Mouse (Mus musculus) heart, embryonic 16.5 days (tissue): Measurements from ENCODE around the gene Mak. TPM values are rescaled to one million over a fixed set of nuclear protein-coding genes. Genes with fewer than 3 reads are reported as not detected.

Experiments
- ATAC-seq: fragments of 200-750 bp; cut with Nextera tagmentation; replicated peaks from 2 replicates; pipeline ENCODE4 v1.8.0; 2017; ENCODE audit warnings: moderate number of reproducible peaks; ENCODE audit not compliant: insufficient read depth, low FRiP score; ENCODE audit errors: extremely low read depth
- H3K27ac ChIP-seq: fragments of 300-500 bp; sonication (generic); 2 replicates; pipeline ENCODE4 v1.5.1; 2014; ENCODE audit warnings: mild to moderate bottlenecking, low read length, control low read depth, moderate library complexity
- H3K27me3 ChIP-seq: fragments of 300-500 bp; sonication (generic); 2 replicates; pipeline ENCODE4 v1.6.1; 2014; ENCODE audit warnings: low read length, mixed read lengths; ENCODE audit not compliant: control insufficient read depth, insufficient read depth
- H3K36me3 ChIP-seq: fragments of 300-500 bp; sonication (generic); 2 replicates; pipeline ENCODE4 v1.6.1; 2014; ENCODE audit not compliant: control insufficient read depth, insufficient read depth
- H3K4me1 ChIP-seq: fragments of 300-500 bp; sonication (generic); 2 replicates; pipeline ENCODE4 v1.6.1; 2014; ENCODE audit warnings: low read length, mixed read lengths; ENCODE audit not compliant: control insufficient read depth, insufficient read depth
- H3K4me2 ChIP-seq: fragments of 300-500 bp; sonication (generic); 2 replicates; pipeline ENCODE4 v1.6.1; 2014; ENCODE audit warnings: low read depth, mild to moderate bottlenecking, control low read depth, low read length
- H3K4me3 ChIP-seq: fragments of 300-500 bp; sonication (generic); 2 replicates; pipeline ENCODE4 v1.5.1; 2014; ENCODE audit warnings: mild to moderate bottlenecking, control low read depth, low read length
- H3K9ac ChIP-seq: fragments of 300-500 bp; sonication (generic); 2 replicates; pipeline ENCODE4 v1.6.1; 2014; ENCODE audit warnings: low read length, control low read depth
- H3K9me3 ChIP-seq: fragments of 300-500 bp; sonication (generic); replicated peaks from 2 replicates; pipeline ENCODE4 v1.6.1; 2016; ENCODE audit warnings: low read length; ENCODE audit not compliant: control insufficient read depth
- WGBS: fragments of 180-500 bp; shearing (Covaris S2); extraction: QIAGEN DNeasy Blood & Tissue Kit; methylation state at CpG from one replicate; pipeline ENCODE4 v1.1.7; 2014; 5-methylcytosine and 5-hydroxymethylcytosine counted together
- polyA plus RNA-seq: library from polyadenylated mRNA; unstranded; fragments of >200 nt; fragmentation: Nextera tagmentation; extraction: Ambion mirVana; gene quantifications from 2 replicates; pipeline ENCODE4 v1.2.1, GENCODE M21; 2015

The Mak gene
- polyA plus RNA-seq, 1 experiment from 2014 or later: 0.16 TPM

DNA sequence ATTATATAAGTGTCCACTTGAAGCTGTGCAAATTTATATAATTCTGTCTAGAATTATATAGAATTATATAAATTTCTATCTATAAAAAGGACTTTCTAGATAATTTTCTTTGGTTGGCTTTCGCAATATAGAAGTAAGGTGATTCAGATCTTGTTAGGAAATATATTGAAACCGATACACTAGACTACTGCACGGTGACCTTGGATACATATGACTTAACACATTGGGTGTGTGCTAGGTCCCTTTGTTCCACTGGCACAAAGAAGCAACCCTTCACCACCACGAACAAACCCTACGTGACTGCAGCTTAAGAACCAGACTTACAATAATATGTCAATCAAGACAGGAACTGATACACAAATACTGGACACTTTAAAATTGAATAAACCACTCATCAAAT lies 353 bp upstream of the Mak start:
- no peak for ATAC-seq
- H3K4me1 ChIP-seq: peaks cover 6% of the 10 kb centered on the region; the same call in 1 of the 2 replicates
- WGBS: 59% methylated on average over 5 of the region's 5 CpGs
- no peak overlapping the region; the same call in 1 of the 2 replicates for H3K4me3 ChIP-seq
- peaks cover 24% of the 10 kb centered on the region for H3K27me3 ChIP-seq
- H3K9me3 ChIP-seq: no peaks in the 10 kb centered on the region
- H3K36me3 ChIP-seq: no peaks in the 10 kb centered on the region
- H3K9ac ChIP-seq: no peak overlapping the region
- peak overlapping the region; percentile 90 for H3K4me2 ChIP-seq
- H3K27ac ChIP-seq: no peak overlapping the region

DNA sequence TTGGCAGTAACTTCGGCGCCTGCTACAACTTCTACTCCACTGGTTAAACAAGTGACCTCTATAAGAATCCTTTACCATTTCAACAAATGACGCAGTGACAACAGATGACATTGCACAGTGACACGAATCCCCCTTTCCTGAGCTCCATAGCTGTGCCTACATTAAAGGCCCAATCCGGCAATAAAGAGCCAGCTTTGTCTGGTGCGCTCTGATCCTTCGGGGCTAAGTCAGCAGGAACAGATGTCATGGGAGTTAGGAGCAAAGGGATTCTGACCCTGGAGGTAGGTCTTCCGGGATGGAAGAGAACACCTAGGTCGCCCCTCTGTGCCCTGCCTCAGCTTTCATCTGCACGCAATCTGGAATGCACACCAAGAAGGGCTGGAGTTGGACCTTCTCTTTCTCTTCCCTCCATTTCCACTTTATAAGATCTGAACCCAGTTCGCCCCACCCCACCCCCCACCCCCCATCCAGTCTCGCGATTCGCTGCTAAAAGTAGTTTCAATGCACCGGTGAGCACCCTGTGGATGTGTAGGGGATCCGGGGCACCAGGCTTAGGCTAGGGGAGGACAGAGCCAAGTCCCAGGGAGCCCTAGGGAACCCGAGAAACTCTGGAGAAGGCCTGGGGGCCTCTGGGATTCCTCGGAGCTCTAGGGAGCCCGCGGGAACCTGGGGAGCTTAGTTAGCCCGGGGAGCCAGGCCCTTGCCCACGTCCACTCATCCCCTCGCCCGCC lies 651 bp downstream of the Mak start:
- Histone ChIP-seq H3K27ac (no peak overlapping the region), H3K27me3 (peaks cover 24% of the 10 kb centered on the region), H3K9ac (peak overlapping the region; percentile 15; the same call in 1 of the 2 replicates), H3K36me3 (no peaks in the 10 kb centered on the region), H3K4me1 (peaks cover 6% of the 10 kb centered on the region; the same call in 1 of the 2 replicates), H3K4me2 (peak overlapping the region; percentile 90), H3K9me3 (no peaks in the 10 kb centered on the region), H3K4me3 (peak overlapping the region; percentile 51)
- peak; percentile 10; the same call in 1 of the 2 replicates for ATAC-seq
- WGBS: 10% methylated on average over 24 of the region's 24 CpGs

DNA sequence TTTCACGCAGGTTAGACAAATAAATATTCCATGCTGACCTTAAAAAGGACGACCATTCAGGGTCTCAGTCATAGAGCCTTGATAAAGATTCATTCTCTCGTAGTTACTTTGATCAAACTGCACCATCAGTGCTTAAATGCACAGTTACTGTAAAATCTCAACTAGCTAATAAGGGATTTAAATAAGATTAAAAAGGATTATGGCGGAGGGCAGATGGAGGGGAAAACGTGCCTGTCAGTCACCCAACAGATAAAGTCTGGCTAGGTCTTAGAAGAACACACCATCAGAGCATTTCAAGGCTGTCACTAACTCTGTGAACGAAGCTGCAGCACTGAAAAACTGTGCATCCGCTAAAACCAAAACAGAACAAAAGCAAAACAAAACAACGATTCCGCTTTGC lies 1.6 kb downstream of the Mak start:
- Histone ChIP-seq H3K4me2 (no peak overlapping the region), H3K4me3 (no peak overlapping the region), H3K27ac (no peak overlapping the region), H3K9ac (no peak overlapping the region), H3K9me3 (no peaks in the 10 kb centered on the region), H3K4me1 (peaks cover 6% of the 10 kb centered on the region; the same call in 1 of the 2 replicates), H3K27me3 (peaks cover 24% of the 10 kb centered on the region), H3K36me3 (no peaks in the 10 kb centered on the region)
- 59% methylated on average over 9 of the region's 9 CpGs for WGBS
- ATAC-seq: no peak

DNA sequence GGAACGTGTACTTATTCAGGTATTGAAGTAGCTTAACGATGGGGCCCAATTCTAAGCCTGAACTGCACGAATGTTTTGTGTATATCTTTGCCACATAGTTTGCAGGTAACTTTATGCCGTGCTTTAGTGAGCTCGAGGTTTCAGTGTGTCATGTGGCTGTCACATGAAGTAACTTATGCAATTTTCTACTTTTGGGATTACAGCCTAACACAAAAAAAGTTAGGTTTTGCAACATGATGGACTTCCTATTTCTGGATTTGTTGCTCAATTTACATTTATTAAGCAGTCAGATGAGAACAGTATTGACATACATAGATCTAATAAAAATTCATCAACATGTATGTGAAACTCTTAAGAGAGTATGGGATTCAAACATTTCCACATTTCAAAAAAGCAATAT lies 5.7 kb downstream of the Mak start:
- WGBS: 78% methylated on average over 5 of the region's 5 CpGs
- H3K9me3 ChIP-seq: no peaks in the 10 kb centered on the region
- H3K4me3 ChIP-seq: no peak overlapping the region
- no peaks in the 10 kb centered on the region; the same call in 1 of the 2 replicates for H3K4me1 ChIP-seq
- no peak overlapping the region for H3K27ac ChIP-seq
- no peak for ATAC-seq
- no peak overlapping the region for H3K4me2 ChIP-seq
- peaks cover 8% of the 10 kb centered on the region for H3K27me3 ChIP-seq
- no peak overlapping the region for H3K9ac ChIP-seq
- H3K36me3 ChIP-seq: no peaks in the 10 kb centered on the region

DNA sequence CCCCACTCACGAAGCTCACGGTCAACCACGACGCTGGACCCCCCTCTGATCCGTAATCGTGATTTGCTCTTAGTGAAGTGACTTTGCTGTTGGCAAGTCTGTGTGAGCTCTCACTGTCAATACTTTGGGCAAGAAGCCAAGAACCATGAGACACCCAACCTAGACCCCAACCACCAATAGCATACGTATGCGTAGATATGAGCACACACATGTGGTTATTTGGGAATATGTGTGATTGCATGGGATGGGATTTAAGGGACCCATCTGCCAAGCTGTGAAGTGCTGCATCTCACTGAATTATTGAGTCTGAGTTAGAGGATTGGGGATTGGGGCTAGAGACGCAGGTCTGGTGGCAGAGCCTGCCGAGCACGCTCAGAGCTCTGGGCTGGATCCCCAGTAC lies 7.9 kb downstream of the Mak start:
- Histone ChIP-seq H3K27me3 (no peaks in the 10 kb centered on the region), H3K4me3 (no peak overlapping the region)

DNA sequence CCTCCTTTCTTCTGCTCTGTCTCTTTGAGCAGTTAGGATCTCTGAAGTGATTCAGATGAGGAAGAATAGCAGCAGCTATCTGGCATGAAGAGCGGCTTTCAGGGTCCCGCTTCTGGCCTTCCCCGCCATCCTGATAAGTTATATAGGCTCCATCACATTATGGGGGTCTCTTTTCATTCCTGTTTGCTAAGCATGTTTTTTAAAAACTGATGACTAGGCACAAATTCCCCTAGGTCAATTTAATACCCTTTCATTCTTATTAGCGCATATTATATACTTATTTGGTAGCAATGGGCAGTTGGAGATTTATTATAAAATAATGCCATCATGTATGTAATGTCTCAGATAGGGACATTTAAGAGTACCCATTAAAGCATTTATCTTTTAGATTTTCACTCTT lies 11.9 kb downstream of the Mak start:
- Histone ChIP-seq H3K9me3 (no peaks in the 10 kb centered on the region), H3K27ac (no peak overlapping the region), H3K9ac (no peak overlapping the region), H3K4me1 (no peaks in the 10 kb centered on the region), H3K36me3 (no peaks in the 10 kb centered on the region), H3K4me3 (no peak overlapping the region), H3K27me3 (no peaks in the 10 kb centered on the region), H3K4me2 (no peak overlapping the region)
- WGBS: 89% methylated on average over 4 of the region's 4 CpGs
- no peak for ATAC-seq

More for the DNA sequence above, 7.9 kb downstream of the Mak start:
- Histone ChIP-seq H3K27ac (no peak overlapping the region), H3K4me2 (no peak overlapping the region), H3K36me3 (no peaks in the 10 kb centered on the region), H3K9ac (no peak overlapping the region), H3K9me3 (no peaks in the 10 kb centered on the region), H3K4me1 (no peaks in the 10 kb centered on the region)
- no peak for ATAC-seq
- WGBS: 92% methylated on average over 11 of the region's 11 CpGs

DNA sequence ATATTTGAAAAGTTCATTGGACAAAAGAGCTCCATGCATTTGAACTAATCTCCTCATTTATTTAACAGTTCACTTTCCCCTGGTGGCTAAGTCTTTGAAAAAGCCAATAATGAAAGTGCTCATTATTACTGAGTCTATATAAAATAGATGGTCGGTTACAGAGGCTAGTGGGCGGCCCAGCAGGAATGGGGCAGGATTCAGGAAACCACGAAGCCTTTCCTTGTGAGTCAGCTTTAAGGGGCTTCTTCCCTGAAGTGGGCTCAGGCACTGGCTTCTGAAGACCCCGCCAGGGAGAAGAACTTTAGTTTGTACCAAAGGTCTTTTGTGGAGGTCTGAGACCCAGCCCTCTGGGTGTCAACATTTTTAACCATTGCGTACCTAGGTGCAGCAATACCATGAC lies 27.5 kb downstream of the Mak start:
- no peak overlapping the region for H3K9ac ChIP-seq
- no peak overlapping the region for H3K4me3 ChIP-seq
- H3K27ac ChIP-seq: no peak overlapping the region
- H3K27me3 ChIP-seq: no peaks in the 10 kb centered on the region
- H3K4me1 ChIP-seq: no peaks in the 10 kb centered on the region
- ATAC-seq: no peak
- no peak overlapping the region for H3K4me2 ChIP-seq
- 74% methylated on average over 5 of the region's 5 CpGs for WGBS
- H3K9me3 ChIP-seq: no peaks in the 10 kb centered on the region
- H3K36me3 ChIP-seq: no peaks in the 10 kb centered on the region

DNA sequence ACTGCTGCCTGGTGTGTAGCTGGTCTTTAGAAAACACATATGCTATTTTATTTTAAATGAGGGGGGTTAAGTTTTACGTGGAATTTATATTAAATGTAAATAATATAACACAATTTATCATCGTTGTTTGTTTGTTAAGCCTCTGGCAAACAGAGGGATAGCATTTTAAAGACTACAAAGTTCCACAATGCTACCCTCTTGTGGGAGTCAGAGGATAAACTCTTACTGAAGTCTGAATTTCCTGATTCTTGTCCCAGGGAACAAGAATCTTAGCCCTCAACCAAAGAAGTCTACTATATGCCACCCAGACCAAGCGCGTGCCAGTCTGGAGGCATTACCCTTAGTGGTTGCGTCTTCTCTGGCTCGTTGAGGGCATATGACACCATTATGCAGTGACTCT lies 32.2 kb downstream of the Mak start:
- no peak overlapping the region for H3K4me3 ChIP-seq
- H3K27me3 ChIP-seq: no peaks in the 10 kb centered on the region
- H3K36me3 ChIP-seq: no peaks in the 10 kb centered on the region
- H3K27ac ChIP-seq: no peak overlapping the region
- H3K9ac ChIP-seq: no peak overlapping the region
- no peak overlapping the region for H3K4me2 ChIP-seq
- ATAC-seq: no peak
- WGBS: 77% methylated on average over 6 of the region's 6 CpGs
- no peaks in the 10 kb centered on the region for H3K9me3 ChIP-seq
- H3K4me1 ChIP-seq: no peaks in the 10 kb centered on the region

DNA sequence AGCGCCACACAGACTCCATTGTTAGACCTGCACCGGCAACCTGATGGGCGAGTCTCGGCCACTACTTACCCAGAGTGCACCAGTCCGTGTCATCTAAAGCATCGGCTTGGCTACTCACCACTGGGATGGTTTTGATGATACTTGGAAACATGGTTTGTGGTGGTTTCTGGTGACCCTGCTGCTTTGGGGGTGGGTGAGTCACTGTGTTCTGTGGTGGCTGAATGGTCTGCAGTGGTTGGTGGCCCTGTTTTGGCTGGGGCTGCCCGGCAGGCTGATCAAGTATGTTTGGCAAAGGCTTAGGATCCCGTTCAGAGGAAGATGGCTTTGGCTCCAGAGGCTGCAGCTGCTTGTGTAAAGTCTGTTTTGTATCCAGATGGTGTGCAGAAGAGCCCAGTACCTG lies 33.6 kb downstream of the Mak start:
- ATAC-seq: no peak
- 86% methylated on average over 8 of the region's 8 CpGs for WGBS
- H3K36me3 ChIP-seq: no peaks in the 10 kb centered on the region

More for the DNA sequence above, 33.6 kb downstream of the Mak start:
- Histone ChIP-seq H3K27me3 (no peaks in the 10 kb centered on the region), H3K4me1 (no peaks in the 10 kb centered on the region), H3K4me3 (no peak overlapping the region), H3K27ac (no peak overlapping the region), H3K9ac (no peak overlapping the region), H3K4me2 (no peak overlapping the region), H3K9me3 (no peaks in the 10 kb centered on the region)
